26 mouse cellular contexts compared by ENCODE assay signal in genomic region chr1:32270519-32270918, GRCm38 (mm10).
DNase-seq lines count a peak whose midpoint lies in the region; ATAC-seq lines count a peak whose summit lies in the region.
"Had no signal": no experiment of that assay in that cellular context is flagged by ENCODE, and none has a peak within 500 bp of the region (broad histone marks: within the 10 kb centered on the region; RNA-seq: fewer than 3 reads in every experiment).

No protein-coding gene starts in this region.

- H3K36me3 ChIP-seq in forebrain, embryonic 13.5 days (ENCODE audit: poor library complexity, severe bottlenecking): no peaks in the 10 kb centered on the region
- no peaks in the 10 kb centered on the region for H3K36me3 ChIP-seq in forebrain, embryonic 12.5 days (replicated peaks)
- no peaks in the 10 kb centered on the region for H3K36me3 ChIP-seq in hindbrain, embryonic 16.5 days (ENCODE audit: control insufficient read depth, insufficient read depth, low read length)
- no peaks in the 10 kb centered on the region for H3K36me3 ChIP-seq in hindbrain, embryonic 11.5 days (ENCODE audit: control insufficient read depth, insufficient read depth, low read length)
- H3K36me3 ChIP-seq in midbrain, embryonic 11.5 days (ENCODE audit: control insufficient read depth, insufficient read depth, low read length): no peaks in the 10 kb centered on the region
- H3K36me3 ChIP-seq in midbrain, embryonic 15.5 days (replicated peaks): no peaks in the 10 kb centered on the region
- H3K36me3 ChIP-seq: embryonic facial prominence, embryonic 10.5 days; limb, embryonic 13.5 days; liver, embryonic 12.5 days; midbrain, embryonic 13.5 days; neural tube, embryonic 13.5 days had no signal

- H3K4me1 ChIP-seq in forebrain, embryonic 13.5 days: no peaks in the 10 kb centered on the region
- no peaks in the 10 kb centered on the region for H3K4me1 ChIP-seq in forebrain, embryonic 12.5 days
- no peaks in the 10 kb centered on the region for H3K4me1 ChIP-seq in hindbrain, embryonic 16.5 days (ENCODE audit: control insufficient read depth, insufficient read depth, low read depth, low read length)
- H3K4me1 ChIP-seq in hindbrain, embryonic 11.5 days (replicated peaks; ENCODE audit: control insufficient read depth, insufficient read depth, low read length): no peaks in the 10 kb centered on the region
- H3K4me1 ChIP-seq in midbrain, embryonic 11.5 days (ENCODE audit: control insufficient read depth, insufficient read depth, low read length): no peaks in the 10 kb centered on the region
- no peaks in the 10 kb centered on the region for H3K4me1 ChIP-seq in midbrain, embryonic 15.5 days
- H3K4me1 ChIP-seq: embryonic facial prominence, embryonic 10.5 days; limb, embryonic 13.5 days; liver, embryonic 12.5 days; midbrain, embryonic 13.5 days; neural tube, embryonic 13.5 days had no signal

- H3K27me3 ChIP-seq in forebrain, embryonic 13.5 days: no peaks in the 10 kb centered on the region
- no peaks in the 10 kb centered on the region for H3K27me3 ChIP-seq in forebrain, embryonic 12.5 days
- no peaks in the 10 kb centered on the region for H3K27me3 ChIP-seq in hindbrain, embryonic 16.5 days (replicated peaks; ENCODE audit: control insufficient read depth, insufficient read depth, low read length)
- H3K27me3 ChIP-seq in hindbrain, embryonic 11.5 days (ENCODE audit: control insufficient read depth, insufficient read depth, low read length): no peaks in the 10 kb centered on the region
- no peaks in the 10 kb centered on the region for H3K27me3 ChIP-seq in midbrain, embryonic 11.5 days (ENCODE audit: control insufficient read depth, insufficient read depth, low read length)
- no peaks in the 10 kb centered on the region for H3K27me3 ChIP-seq in midbrain, embryonic 15.5 days (replicated peaks)
- H3K27me3 ChIP-seq: limb, embryonic 13.5 days; liver, embryonic 12.5 days; midbrain, embryonic 13.5 days; neural tube, embryonic 13.5 days had no signal

- no peak overlapping the region for H3K27ac ChIP-seq in forebrain, embryonic 13.5 days
- no peak overlapping the region for H3K27ac ChIP-seq in forebrain, embryonic 12.5 days
- H3K27ac ChIP-seq in hindbrain, embryonic 16.5 days (ENCODE audit: low read depth, low read length): no peak overlapping the region
- H3K27ac ChIP-seq in hindbrain, embryonic 11.5 days (ENCODE audit: low read depth, low read length): no peak overlapping the region
- no peak overlapping the region for H3K27ac ChIP-seq in midbrain, embryonic 11.5 days (ENCODE audit: low read depth, low read length)
- H3K27ac ChIP-seq in midbrain, embryonic 15.5 days: no peak overlapping the region
- H3K27ac ChIP-seq: embryonic facial prominence, embryonic 10.5 days; heart, adult 2 months; limb, embryonic 13.5 days; liver, embryonic 12.5 days; midbrain, embryonic 13.5 days; neural tube, embryonic 13.5 days had no signal

- ATAC-seq in forebrain, embryonic 13.5 days: peak; percentile 36; the same call in 1 of the 2 replicates
- ATAC-seq in forebrain, embryonic 12.5 days (ENCODE audit: low FRiP score): no peak
- peak; percentile 50; the same call in 1 of the 2 replicates for ATAC-seq in hindbrain, embryonic 16.5 days
- ATAC-seq in hindbrain, embryonic 11.5 days (ENCODE audit: low FRiP score): no peak
- peak; percentile 42; the same call in 1 of the 2 replicates for ATAC-seq in midbrain, embryonic 11.5 days (ENCODE audit: low FRiP score)
- ATAC-seq in midbrain, embryonic 15.5 days (replicated peaks): no peak
- ATAC-seq: liver, embryonic 12.5 days; midbrain, embryonic 13.5 days had no signal

- WGBS in forebrain, embryonic 13.5 days: 67% methylated on average over 3 of the region's 3 CpGs
- 81% methylated on average over 3 of the region's 3 CpGs for WGBS in forebrain, embryonic 12.5 days
- 100% methylated on average over 3 of the region's 3 CpGs for WGBS in hindbrain, embryonic 16.5 days
- 58% methylated on average over 3 of the region's 3 CpGs for WGBS in hindbrain, embryonic 11.5 days
- WGBS in midbrain, embryonic 11.5 days: 51% methylated on average over 3 of the region's 3 CpGs
- 59% methylated on average over 3 of the region's 3 CpGs for WGBS in midbrain, embryonic 15.5 days

- no peak overlapping the region for H3K4me3 ChIP-seq in forebrain, embryonic 13.5 days
- H3K4me3 ChIP-seq in forebrain, embryonic 12.5 days (replicated peaks): no peak overlapping the region
- no peak overlapping the region for H3K4me3 ChIP-seq in hindbrain, embryonic 16.5 days (ENCODE audit: low read length)
- H3K4me3 ChIP-seq in hindbrain, embryonic 11.5 days (ENCODE audit: low read depth, low read length): no peak overlapping the region
- H3K4me3 ChIP-seq in midbrain, embryonic 11.5 days (ENCODE audit: low read depth, low read length): no peak overlapping the region
- H3K4me3 ChIP-seq in midbrain, embryonic 15.5 days: no peak overlapping the region
- H3K4me3 ChIP-seq: embryonic facial prominence, embryonic 10.5 days; heart, adult 2 months; limb, embryonic 13.5 days; liver, embryonic 12.5 days; midbrain, embryonic 13.5 days; myocyte; neural tube, embryonic 13.5 days had no signal

- no peak overlapping the region for H3K9ac ChIP-seq in forebrain, embryonic 13.5 days
- H3K9ac ChIP-seq in forebrain, embryonic 12.5 days: no peak overlapping the region
- H3K9ac ChIP-seq in hindbrain, embryonic 16.5 days (ENCODE audit: low read depth, low read length): no peak overlapping the region
- no peak overlapping the region for H3K9ac ChIP-seq in hindbrain, embryonic 11.5 days (ENCODE audit: low read depth, low read length)
- H3K9ac ChIP-seq in midbrain, embryonic 11.5 days (ENCODE audit: low read length): no peak overlapping the region
- H3K9ac ChIP-seq in midbrain, embryonic 15.5 days: no peak overlapping the region
- H3K9ac ChIP-seq: limb, embryonic 13.5 days; liver, embryonic 12.5 days; midbrain, embryonic 13.5 days; neural tube, embryonic 13.5 days had no signal

- H3K9me3 ChIP-seq in forebrain, embryonic 13.5 days (replicated peaks): no peaks in the 10 kb centered on the region
- H3K9me3 ChIP-seq in forebrain, embryonic 12.5 days: no peaks in the 10 kb centered on the region
- H3K9me3 ChIP-seq in hindbrain, embryonic 16.5 days (ENCODE audit: control insufficient read depth, low read length): no peaks in the 10 kb centered on the region
- H3K9me3 ChIP-seq in hindbrain, embryonic 11.5 days (ENCODE audit: control insufficient read depth, low read length): no peaks in the 10 kb centered on the region
- no peaks in the 10 kb centered on the region for H3K9me3 ChIP-seq in midbrain, embryonic 11.5 days (ENCODE audit: control insufficient read depth, low read length)
- H3K9me3 ChIP-seq in midbrain, embryonic 15.5 days: no peaks in the 10 kb centered on the region
- H3K9me3 ChIP-seq: embryonic facial prominence, embryonic 10.5 days; limb, embryonic 13.5 days; liver, embryonic 12.5 days; midbrain, embryonic 13.5 days; neural tube, embryonic 13.5 days had no signal

- no peak overlapping the region for H3K4me2 ChIP-seq in forebrain, embryonic 13.5 days
- H3K4me2 ChIP-seq in forebrain, embryonic 12.5 days: no peak overlapping the region
- H3K4me2 ChIP-seq in hindbrain, embryonic 16.5 days (ENCODE audit: low read length): no peak overlapping the region
- H3K4me2 ChIP-seq in hindbrain, embryonic 11.5 days (replicated peaks; ENCODE audit: low read depth, low read length): no peak overlapping the region
- H3K4me2 ChIP-seq in midbrain, embryonic 11.5 days: no peak overlapping the region
- no peak overlapping the region for H3K4me2 ChIP-seq in midbrain, embryonic 15.5 days
- H3K4me2 ChIP-seq: limb, embryonic 13.5 days; liver, embryonic 12.5 days; midbrain, embryonic 13.5 days; neural tube, embryonic 13.5 days had no signal

- DNase-seq in hindbrain, embryonic 11.5 days (ENCODE audit: low spot score): no peak
- DNase-seq in midbrain, embryonic 11.5 days (ENCODE audit: low spot score, missing footprints): no peak
- DNase-seq in brain, adult 2 months (ENCODE audit: low read depth, low spot score): peak; percentile 42
- DNase-seq: adrenal gland, adult 2 months; cerebellum, adult 9-10 months; gastrocnemius, postnatal 36 days; heart, adult 2 months; heart, postnatal 36 days; kidney, adult 18-20 months; kidney, postnatal 25 days; layer of hippocampus, postnatal 36 days; lung, adult 18-20 months; lung, postnatal 10 days; retina, postnatal 1 day; right cerebral cortex, postnatal 4 days; thymus, postnatal 14 days had no signal

Comparison
In these comparisons a context has a peak if more than half of its experiments do, and no peak if none do; other contexts are left out.
1. ATAC-seq: peak in forebrain, embryonic 13.5 days (single experiment), hindbrain, embryonic 16.5 days (single experiment) and midbrain, embryonic 11.5 days (single experiment); none in forebrain, embryonic 12.5 days (single experiment), hindbrain, embryonic 11.5 days (single experiment) and midbrain, embryonic 15.5 days (single experiment).